Mouse (Mus musculus) embryonic fibroblast, embryonic 13.5 days (primary cell): ENCODE results near the gene Rgs6. TPM values are rescaled to one million over a fixed set of nuclear protein-coding genes. Genes with fewer than 3 reads are reported as not detected.

Experiments
- H3K27ac ChIP-seq: 2 replicates; pipeline ENCODE4 v1.5.1; 2012; ENCODE audit warnings: low read length, control low read depth, inconsistent platforms; ENCODE audit not compliant: insufficient read depth
- H3K4me1 ChIP-seq: 2 replicates; pipeline ENCODE4 v1.6.1; 2011; ENCODE audit warnings: low read length; ENCODE audit not compliant: control insufficient read depth, insufficient read depth
- H3K4me3 ChIP-seq: 2 replicates; pipeline ENCODE4 v1.5.1; 2011; ENCODE audit warnings: mild to moderate bottlenecking, control low read depth, low read length; ENCODE audit not compliant: insufficient read depth
- CTCF ChIP-seq: IDR thresholded peaks from 2 replicates; pipeline ENCODE4 v1.5.1; 2011; ENCODE audit warnings: mild to moderate bottlenecking, control low read depth, low read length, moderate library complexity, borderline replicate concordance; ENCODE audit not compliant: insufficient read depth
- POLR2A ChIP-seq: IDR thresholded peaks from 2 replicates; pipeline ENCODE4 v1.6.1; 2011; ENCODE audit warnings: low read depth, mild to moderate bottlenecking, control low read depth, low read length, moderate library complexity
- polyA plus RNA-seq: library from polyadenylated mRNA; stranded (reverse); fragments of >200 nt; gene quantifications from 2 replicates; pipeline ENCODE4 v1.2.4, GENCODE M21; 2011; ENCODE audit warnings: low read depth; ENCODE audit not compliant: missing spikeins, insufficient read length

Rgs6 gene
- polyA plus RNA-seq, 1 experiment, result 3.0 TPM

- H3K4me1 ChIP-seq, result no peaks in the 10 kb centered on the region
- H3K27ac ChIP-seq, result no peak overlapping the region
- no peak overlapping the region for H3K4me3 ChIP-seq
- TF ChIP-seq CTCF (no peak), POLR2A (no peak)
These were observed 186.5 kb downstream of the Rgs6 start for GRCm38 (mm10) chr12:82774576-82774975.

GRCm38 (mm10) chr12:82776686-82777085, 188.6 kb downstream of the Rgs6 start:
- Histone ChIP-seq H3K4me3 (no peak overlapping the region), H3K4me1 (no peaks in the 10 kb centered on the region), H3K27ac (no peak overlapping the region)
- no peak for TF ChIP-seq CTCF
- TF ChIP-seq POLR2A, result no peak

GRCm38 (mm10) chr12:82780936-82781335, 192.8 kb downstream of the Rgs6 start:
- H3K4me1 ChIP-seq, result no peaks in the 10 kb centered on the region
- no peak overlapping the region for H3K4me3 ChIP-seq
- no peak overlapping the region for H3K27ac ChIP-seq
- TF ChIP-seq CTCF (no peak), POLR2A (no peak)

- Histone ChIP-seq H3K4me1 (no peaks in the 10 kb centered on the region), H3K27ac (no peak overlapping the region), H3K4me3 (no peak overlapping the region)
- TF ChIP-seq POLR2A (no peak), CTCF (no peak)
These were observed 193.3 kb downstream of the Rgs6 start for GRCm38 (mm10) chr12:82781414-82781813.

GRCm38 (mm10) chr12:82792122-82792521, 204.0 kb downstream of the Rgs6 start:
- H3K4me1 ChIP-seq, result no peaks in the 10 kb centered on the region
- no peak overlapping the region for H3K27ac ChIP-seq
- TF ChIP-seq POLR2A (no peak), CTCF (no peak)
- H3K4me3 ChIP-seq, result no peak overlapping the region

- TF ChIP-seq POLR2A (no peak), CTCF (no peak)
- no peaks in the 10 kb centered on the region for H3K4me1 ChIP-seq
- no peak overlapping the region for H3K4me3 ChIP-seq
- no peak overlapping the region for H3K27ac ChIP-seq
These were observed 211.8 kb downstream of the Rgs6 start for GRCm38 (mm10) chr12:82799892-82800291.

GRCm38 (mm10) chr12:82801736-82802135, 213.6 kb downstream of the Rgs6 start:
- no peaks in the 10 kb centered on the region for H3K4me1 ChIP-seq
- H3K4me3 ChIP-seq, result no peak overlapping the region
- no peak for TF ChIP-seq POLR2A
- TF ChIP-seq CTCF, result no peak
- H3K27ac ChIP-seq, result no peak overlapping the region

- no peaks in the 10 kb centered on the region for H3K4me1 ChIP-seq
- H3K27ac ChIP-seq, result no peak overlapping the region
- H3K4me3 ChIP-seq, result no peak overlapping the region
- no peak for TF ChIP-seq CTCF
- no peak for TF ChIP-seq POLR2A
These were observed 214.6 kb downstream of the Rgs6 start for GRCm38 (mm10) chr12:82802711-82803110.

- no peak overlapping the region for H3K4me3 ChIP-seq
- no peak overlapping the region for H3K27ac ChIP-seq
- H3K4me1 ChIP-seq, result no peaks in the 10 kb centered on the region
- no peak for TF ChIP-seq POLR2A
- no peak for TF ChIP-seq CTCF
These were observed 217.1 kb downstream of the Rgs6 start for GRCm38 (mm10) chr12:82805167-82805566.

GRCm38 (mm10) chr12:82810631-82811030, 222.5 kb downstream of the Rgs6 start:
- TF ChIP-seq CTCF (no peak), POLR2A (no peak)
- no peak overlapping the region for H3K4me3 ChIP-seq
- 0 out of 2 replicates have a peak, but pooled peaks cover 2% of the 10 kb centered on the region for H3K4me1 ChIP-seq
- H3K27ac ChIP-seq, result no peak overlapping the region

- Histone ChIP-seq H3K27ac (peak overlapping the region; percentile 70), H3K4me1 (peaks cover 10% of the 10 kb centered on the region), H3K4me3 (no peak overlapping the region)
- TF ChIP-seq POLR2A, result no peak
- TF ChIP-seq CTCF, result no peak
These were observed 227.9 kb downstream of the Rgs6 start for GRCm38 (mm10) chr12:82815982-82816381.
